Mouse (Mus musculus) lung, embryonic 14.5 days (tissue): ENCODE measurements around the gene Bglap3. TPM values are rescaled to one million over a fixed set of nuclear protein-coding genes. Genes with fewer than 3 reads are reported as not detected.
"Not testable (repeated sequence)": the region's sequence is repeated elsewhere in the genome, so short reads cannot be mapped to it uniquely, and the experiment has no call there.

Experiments used
- ATAC-seq: fragments of 200-750 bp; cut with Nextera tagmentation; 2 replicates; pipeline ENCODE4 v1.8.0; 2017; ENCODE audit warnings: mild to moderate bottlenecking, moderate TSS enrichment, moderate library complexity; ENCODE audit not compliant: insufficient read depth
- DNase-seq: peaks from one replicate; pipeline ENCODE4 v3.0.0-alpha.2; 2015
- H3K27ac ChIP-seq: fragments of 300-500 bp; sonication (generic); 2 replicates; pipeline ENCODE4 v1.5.1; 2014; ENCODE audit warnings: low read depth, mild to moderate bottlenecking, moderate library complexity
- H3K27me3 ChIP-seq: fragments of 300-500 bp; sonication (generic); 2 replicates; pipeline ENCODE4 v1.6.1; 2014; ENCODE audit warnings: low read length, control low read depth; ENCODE audit not compliant: insufficient read depth
- H3K36me3 ChIP-seq: fragments of 300-500 bp; sonication (generic); 2 replicates; pipeline ENCODE4 v1.6.1; 2014; ENCODE audit warnings: control low read depth; ENCODE audit not compliant: insufficient read depth
- H3K4me1 ChIP-seq: fragments of 300-500 bp; sonication (generic); 2 replicates; pipeline ENCODE4 v1.6.1; 2014; ENCODE audit warnings: antibody characterized with exemption, control low read depth; ENCODE audit not compliant: insufficient read depth
- H3K4me2 ChIP-seq: fragments of 300-500 bp; sonication (generic); 2 replicates; pipeline ENCODE4 v1.6.1; 2014; ENCODE audit warnings: mild to moderate bottlenecking
- H3K4me3 ChIP-seq: fragments of 300-500 bp; sonication (generic); 2 replicates; pipeline ENCODE4 v1.5.1; 2014; ENCODE audit warnings: low read depth, low read length
- H3K9ac ChIP-seq: fragments of 300-500 bp; sonication (generic); 2 replicates; pipeline ENCODE4 v1.6.1; 2014
- H3K9me3 ChIP-seq: fragments of 300-500 bp; sonication (generic); 2 replicates; pipeline ENCODE4 v1.6.1; 2016; ENCODE audit warnings: low read depth, low read length, control low read depth
- CTCF ChIP-seq: IDR thresholded peaks from 2 replicates; pipeline ENCODE4 v1.5.1; 2016; ENCODE audit warnings: antibody characterized with exemption, low read depth
- WGBS: fragments of 180-500 bp; shearing (Covaris S2); extraction: QIAGEN DNeasy Blood & Tissue Kit; methylation state at CpG from one replicate; pipeline ENCODE4 v1.1.7; 2014; 5-methylcytosine and 5-hydroxymethylcytosine counted together
- polyA plus RNA-seq: library from polyadenylated mRNA; unstranded; fragments of >200 nt; fragmentation: Nextera tagmentation; extraction: Ambion mirVana; gene quantifications from 2 replicates; pipeline ENCODE4 v1.2.1, GENCODE M21; 2014

The Bglap3 gene
- polyA plus RNA-seq, 1 experiment from 2014 or later, result 0.24 TPM

DNA sequence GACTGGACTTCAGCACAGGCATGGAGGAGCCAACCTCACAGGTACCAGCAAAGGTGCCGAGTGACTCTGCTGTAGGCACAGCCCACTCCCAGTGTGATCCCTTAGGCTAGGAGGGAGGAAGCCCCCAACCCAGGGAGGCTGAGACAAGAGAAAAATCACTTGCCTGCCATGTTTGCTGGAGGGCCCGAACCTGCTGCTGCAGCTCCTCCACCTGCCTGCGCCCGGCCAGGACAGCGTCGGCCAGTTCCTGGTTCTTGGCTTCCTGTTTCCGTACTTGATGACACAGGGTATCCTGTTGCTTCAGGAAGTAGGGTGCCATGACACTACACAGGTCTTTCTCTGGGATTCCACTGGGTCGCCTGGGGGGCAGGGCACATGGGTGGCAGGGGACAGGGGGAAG lies 23.2 kb upstream of the Bglap3 start:
- H3K9ac ChIP-seq, result no peak overlapping the region
- no peak overlapping the region for H3K4me2 ChIP-seq
- no peak for TF ChIP-seq CTCF
- ATAC-seq (no peak), DNase-seq (no peak)
- H3K9me3 ChIP-seq, result no peaks in the 10 kb centered on the region
- no peaks in the 10 kb centered on the region for H3K4me1 ChIP-seq
- H3K36me3 ChIP-seq, result peaks cover 54% of the 10 kb centered on the region
- WGBS, result 89% methylated on average over 8 of the region's 8 CpGs
- H3K4me3 ChIP-seq, result no peak overlapping the region
- H3K27me3 ChIP-seq, result no peaks in the 10 kb centered on the region
- no peak overlapping the region for H3K27ac ChIP-seq

DNA sequence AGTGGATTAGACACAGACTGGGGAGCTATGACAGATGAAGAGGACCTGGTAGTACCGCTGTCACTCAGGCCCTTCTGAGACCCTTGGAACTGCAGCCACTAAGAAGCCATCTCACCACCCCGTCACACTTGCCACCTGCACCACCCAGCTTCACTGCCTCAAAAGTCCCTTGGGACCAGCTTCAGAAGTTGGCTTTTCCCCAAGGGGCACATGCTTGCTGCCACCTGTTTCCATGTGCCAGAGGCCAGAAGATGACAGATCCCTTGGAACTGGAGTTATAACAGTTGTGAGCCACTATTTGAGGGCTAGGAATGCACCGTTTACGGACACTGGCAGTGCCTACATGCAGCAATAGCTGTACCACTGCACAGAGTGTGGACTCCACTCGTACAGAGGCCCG lies 22.7 kb upstream of the Bglap3 start:
- Histone ChIP-seq H3K9ac (no peak overlapping the region), H3K4me3 (no peak overlapping the region), H3K27me3 (no peaks in the 10 kb centered on the region), H3K4me1 (no peaks in the 10 kb centered on the region), H3K9me3 (no peaks in the 10 kb centered on the region), H3K27ac (no peak overlapping the region), H3K4me2 (no peak overlapping the region), H3K36me3 (peaks cover 52% of the 10 kb centered on the region)
- ATAC-seq (no peak), DNase-seq (no peak)
- 91% methylated on average over 6 of the region's 6 CpGs for WGBS
- TF ChIP-seq CTCF, result no peak

DNA sequence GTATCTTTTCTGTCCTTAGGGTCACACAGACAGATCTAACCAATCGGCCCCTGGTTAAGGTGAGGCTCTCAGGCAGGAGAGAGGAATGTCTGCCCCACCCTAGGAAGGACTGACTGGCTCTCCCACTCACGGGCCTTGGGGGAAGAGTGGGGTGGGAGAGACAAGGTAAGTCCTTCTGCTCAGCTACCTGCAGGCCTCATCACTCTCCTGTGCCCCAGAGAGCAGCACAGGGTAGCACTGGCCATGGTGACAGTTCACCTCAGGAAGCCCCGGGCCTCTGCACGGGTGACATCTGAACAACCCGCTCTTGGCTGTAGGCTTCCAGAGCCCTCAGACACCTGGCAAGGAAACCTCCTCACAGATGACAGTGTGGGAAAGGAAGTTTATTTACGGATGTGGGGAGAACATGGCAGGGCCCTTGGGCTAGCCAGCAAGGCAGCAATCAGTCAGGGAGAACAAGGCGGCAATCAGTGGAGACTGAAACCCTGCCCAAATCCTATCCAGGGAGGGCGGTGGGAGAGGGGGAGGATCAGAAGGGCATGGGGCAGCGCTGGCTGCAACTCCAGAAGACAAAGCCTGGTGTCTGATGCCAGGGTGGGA lies 21.3 kb upstream of the Bglap3 start:
- no peak overlapping the region for H3K4me2 ChIP-seq
- peaks cover 41% of the 10 kb centered on the region for H3K36me3 ChIP-seq
- no peak overlapping the region for H3K9ac ChIP-seq
- no peak overlapping the region for H3K27ac ChIP-seq
- no peak for DNase-seq
- no peaks in the 10 kb centered on the region for H3K4me1 ChIP-seq
- no peak overlapping the region for H3K4me3 ChIP-seq
- no peaks in the 10 kb centered on the region for H3K27me3 ChIP-seq
- H3K9me3 ChIP-seq, result no peaks in the 10 kb centered on the region
- no peak for ATAC-seq
- TF ChIP-seq CTCF, result no peak
- WGBS, result 86% methylated on average over 9 of the region's 9 CpGs

DNA sequence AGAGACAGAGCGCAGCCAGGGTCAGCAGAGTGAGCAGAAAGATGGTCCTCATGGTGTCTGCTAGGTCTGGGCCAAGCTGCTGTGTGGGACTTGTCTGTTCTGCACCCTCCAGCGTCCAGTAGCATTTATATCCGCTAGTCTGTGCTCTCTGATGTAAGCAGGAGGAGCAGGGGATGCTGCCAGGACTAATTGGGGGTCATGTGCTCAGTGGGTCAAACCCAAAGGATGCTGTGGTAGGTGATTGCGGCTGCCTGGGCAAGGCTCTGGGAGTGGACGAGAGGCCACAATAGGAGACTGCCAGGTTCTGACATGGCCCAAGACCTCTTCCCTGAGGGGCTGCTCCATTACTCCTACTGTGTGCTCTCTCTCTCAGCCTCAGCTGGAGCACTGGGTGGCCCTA lies 11.8 kb upstream of the Bglap3 start, which contains the start of gene Bglap:
Bglap (minus strand) TSS at position 101 of the 400 bp plus-strand sequence.
- H3K4me1 ChIP-seq, result no peaks in the 10 kb centered on the region
- TF ChIP-seq CTCF, result no peak
- no peaks in the 10 kb centered on the region for H3K36me3 ChIP-seq
- no peaks in the 10 kb centered on the region for H3K9me3 ChIP-seq
- ATAC-seq, result no peak
- H3K27me3 ChIP-seq, result no peaks in the 10 kb centered on the region
- no peak within 1 kb of the TSS for H3K27ac ChIP-seq
- H3K4me2 ChIP-seq, result no peak within 1 kb of the TSS
- H3K4me3 ChIP-seq, result no peak within 1 kb of the TSS
- 74% methylated on average over 5 of the region's 5 CpGs for WGBS
- DNase-seq, result no peak
- no peak within 1 kb of the TSS for H3K9ac ChIP-seq

DNA sequence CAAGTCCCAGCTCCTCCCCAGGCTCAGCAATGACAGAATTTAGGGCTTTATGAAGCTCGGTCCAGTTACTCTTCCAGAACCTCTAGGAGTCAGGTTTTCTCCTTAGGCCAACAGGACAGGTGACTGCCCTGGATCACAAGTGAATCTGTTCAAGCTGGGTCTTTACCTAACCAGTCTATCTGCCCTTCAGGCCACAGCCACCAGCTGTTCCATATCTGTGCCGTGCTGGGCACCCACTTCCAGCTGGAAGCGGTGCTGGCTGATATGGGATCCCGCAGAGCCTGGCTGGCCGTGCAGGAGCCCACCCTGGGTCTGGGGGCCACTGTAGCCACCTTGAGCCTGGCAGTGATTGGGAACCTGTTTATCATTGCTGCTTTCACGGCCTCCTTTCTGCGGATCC lies 9.8 kb upstream of the Bglap3 start:
- H3K9ac ChIP-seq, DNase-seq, H3K4me1 ChIP-seq, H3K36me3 ChIP-seq, H3K27me3 ChIP-seq, H3K9me3 ChIP-seq, H3K27ac ChIP-seq, H3K4me3 ChIP-seq, H3K4me2 ChIP-seq: not testable (repeated sequence)
- 47% methylated on average over 1 of the region's 7 CpGs for WGBS
- ATAC-seq, result 0 out of 2 replicates have a peak, but pooled peaks have one; percentile 29

DNA sequence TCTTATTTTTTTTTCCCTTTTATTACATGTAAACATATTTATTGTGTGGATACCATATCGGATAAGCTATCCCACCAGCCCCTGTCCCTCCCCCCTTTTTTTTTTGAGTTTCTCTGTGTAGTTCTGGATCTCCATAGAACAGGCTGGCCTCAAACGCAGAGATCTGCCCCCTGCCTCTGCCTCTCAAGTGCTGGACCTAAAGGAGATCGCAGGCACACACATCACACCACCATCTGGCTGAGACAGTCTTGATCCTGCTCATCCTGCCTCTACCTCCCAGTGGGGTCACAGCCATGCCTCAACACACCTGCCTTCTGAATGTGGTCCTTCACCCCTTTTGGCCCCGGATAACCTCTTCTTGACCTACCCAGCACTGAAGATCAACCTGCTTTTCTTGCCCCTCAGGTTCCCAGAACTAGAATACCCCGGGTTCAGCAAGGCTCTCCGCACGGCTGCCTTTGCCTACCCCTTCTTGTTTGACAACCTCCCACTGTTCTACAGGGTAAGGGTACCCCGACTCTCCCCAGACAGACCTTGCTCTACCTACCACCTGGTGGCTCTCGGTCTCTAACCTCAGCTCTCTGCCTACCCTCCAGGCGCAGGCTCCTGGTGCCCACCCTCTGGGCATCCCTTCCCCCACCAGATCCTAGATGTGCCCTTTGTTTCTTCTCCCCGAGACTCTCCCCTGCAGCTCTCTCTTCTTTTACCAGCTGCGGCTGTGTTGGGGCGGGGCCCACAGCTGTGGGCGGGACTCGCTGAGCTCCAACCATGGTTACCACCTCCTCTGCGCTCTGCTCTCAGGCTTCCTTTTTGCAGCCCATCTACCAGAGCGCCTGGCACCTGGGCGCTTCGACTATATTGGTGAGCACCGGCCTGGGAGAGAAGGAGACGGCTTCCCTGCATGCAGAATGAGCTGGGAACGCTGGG lies 9.1 kb upstream of the Bglap3 start:
- H3K36me3 ChIP-seq, H3K27ac ChIP-seq, H3K27me3 ChIP-seq, H3K4me1 ChIP-seq, H3K9me3 ChIP-seq, H3K9ac ChIP-seq, H3K4me3 ChIP-seq: not testable (repeated sequence)
- ATAC-seq, result peak; percentile 86
- H3K4me2 ChIP-seq, result peak overlapping the region; percentile 48
- peak; percentile 72 for DNase-seq
- 9% methylated on average over 17 of the region's 22 CpGs for whole genome bisulfite sequencing

DNA sequence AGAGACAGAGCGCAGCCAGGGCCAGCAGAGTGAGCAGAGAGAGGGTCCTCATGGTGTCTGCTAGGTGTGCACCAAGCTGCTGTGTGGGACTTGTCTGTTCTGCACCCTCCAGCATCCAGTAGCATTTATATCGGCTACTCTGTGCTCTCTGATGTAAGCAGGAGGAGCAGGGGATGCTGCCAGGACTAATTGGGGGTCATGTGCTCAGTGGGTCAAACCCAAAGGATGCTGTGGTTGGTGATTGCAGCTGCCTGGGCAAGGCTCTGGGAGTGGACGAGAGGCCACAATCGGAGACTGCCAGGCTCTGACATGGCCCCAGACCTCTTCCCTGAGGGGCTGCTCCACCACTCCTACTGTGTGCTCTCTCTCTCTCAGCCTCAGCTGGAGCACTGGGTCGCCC lies 6.1 kb upstream of the Bglap3 start, which contains the start of gene Bglap2:
Bglap2 (minus strand) TSS at position 101 of the 400 bp plus-strand sequence.
- H3K27ac ChIP-seq, H3K36me3 ChIP-seq, H3K4me3 ChIP-seq, H3K27me3 ChIP-seq, H3K4me1 ChIP-seq, DNase-seq, H3K9ac ChIP-seq, H3K9me3 ChIP-seq, H3K4me2 ChIP-seq, ATAC-seq: not testable (repeated sequence)
- 74% methylated on average over 4 of the region's 5 CpGs for WGBS

DNA sequence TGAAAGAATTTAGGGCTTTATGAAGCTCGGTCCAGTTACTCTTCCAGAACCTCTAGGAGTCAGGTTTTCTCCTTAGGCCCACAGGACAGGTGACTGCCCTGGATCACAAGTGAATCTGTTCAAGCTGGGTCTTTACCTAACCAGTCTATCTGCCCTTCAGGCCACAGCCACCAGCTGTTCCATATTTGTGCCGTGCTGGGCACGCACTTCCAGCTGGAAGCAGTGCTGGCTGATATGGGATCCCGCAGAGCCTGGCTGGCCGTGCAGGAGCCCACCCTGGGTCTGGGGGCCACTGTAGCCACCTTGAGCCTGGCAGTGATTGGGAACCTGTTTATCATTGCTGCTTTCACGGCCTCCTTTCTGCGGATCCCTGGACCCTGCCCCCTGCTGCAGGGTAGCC lies 4.1 kb upstream of the Bglap3 start:
- peak; percentile 32; the same call in 1 of the 2 replicates for ATAC-seq
- not testable (repeated sequence) for H3K9ac ChIP-seq, DNase-seq, H3K36me3 ChIP-seq, H3K9me3 ChIP-seq, H3K27ac ChIP-seq, H3K4me1 ChIP-seq, H3K4me3 ChIP-seq, H3K27me3 ChIP-seq
- 18% methylated on average over 5 of the region's 7 CpGs for WGBS
- H3K4me2 ChIP-seq, result peak overlapping the region; percentile 37; the same call in 1 of the 2 replicates

DNA sequence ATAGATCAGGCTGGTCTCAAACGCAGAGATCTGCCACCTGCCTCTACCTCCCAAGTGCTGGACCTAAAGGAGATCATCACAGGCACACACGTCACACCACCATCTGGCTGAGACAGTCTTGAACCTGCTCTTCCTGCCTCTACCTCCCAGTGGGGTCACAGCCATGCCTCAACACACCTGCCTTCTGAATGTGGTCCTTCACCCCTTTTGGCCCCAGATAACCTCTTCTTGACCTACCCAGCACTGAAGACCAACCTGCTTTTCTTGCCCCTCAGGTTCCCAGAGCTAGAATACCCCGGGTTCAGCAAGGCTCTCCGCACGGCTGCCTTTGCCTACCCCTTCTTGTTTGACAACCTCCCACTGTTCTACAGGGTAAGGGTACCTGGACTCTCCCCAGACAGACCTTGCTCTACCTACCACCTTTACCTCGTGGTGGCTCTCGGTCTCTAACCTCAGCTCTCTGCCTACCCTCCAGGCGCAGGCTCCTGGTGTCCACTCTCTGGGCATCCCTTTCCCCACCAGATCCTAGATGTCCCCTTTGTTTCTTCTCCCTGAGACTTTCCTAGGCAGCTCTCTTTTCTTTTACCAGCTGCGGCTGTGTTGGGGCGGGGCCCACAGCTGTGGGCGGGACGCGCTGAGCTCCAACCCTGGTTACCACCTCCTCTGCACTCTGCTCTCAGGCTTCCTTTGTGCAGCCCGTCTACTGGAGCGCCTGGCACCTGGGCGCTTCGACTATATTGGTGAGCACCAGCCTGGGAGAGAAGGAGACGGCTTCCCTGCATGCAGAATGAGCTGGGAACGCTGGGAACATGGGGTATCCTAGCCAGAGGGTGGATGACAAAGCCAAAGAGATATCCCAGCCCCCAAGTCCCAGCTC lies 3.4 kb upstream of the Bglap3 start:
- H3K9me3 ChIP-seq, H3K4me1 ChIP-seq, H3K9ac ChIP-seq, H3K4me3 ChIP-seq, H3K27me3 ChIP-seq, H3K27ac ChIP-seq, H3K36me3 ChIP-seq: not testable (repeated sequence)
- peak; percentile 92 for ATAC-seq
- peak overlapping the region; percentile 37 for H3K4me2 ChIP-seq
- 8% methylated on average over 17 of the region's 19 CpGs for whole genome bisulfite sequencing
- DNase-seq, result peak; percentile 70
